ENCODE assay signal across 8 mouse cellular contexts in genomic region chr7:135537948-135538741, GRCm38 (mm10). TPM values are rescaled to one million over a fixed set of nuclear protein-coding genes. Genes with fewer than 3 reads are reported as not detected.
DNase-seq lines count a peak whose midpoint lies in the region; ATAC-seq and TF ChIP-seq lines count a peak whose summit lies in the region.

No protein-coding gene starts in this region.

- H3K27me3 ChIP-seq in intestine, embryonic 16.5 days (replicated peaks; ENCODE audit: control insufficient read depth, insufficient read depth, low read length), result no peaks in the 10 kb centered on the region; the same call in 1 of the 2 replicates
- peaks cover 21% of the 10 kb centered on the region; the same call in 1 of the 2 replicates for H3K27me3 ChIP-seq in limb, embryonic 14.5 days (ENCODE audit: control insufficient read depth, insufficient read depth, low read length)
- H3K27me3 ChIP-seq in midbrain, embryonic 16.5 days (ENCODE audit: control insufficient read depth, insufficient read depth, low read depth, low read length), result no peaks in the 10 kb centered on the region

- H3K27ac ChIP-seq in gastrocnemius, adult 2 months, result peak overlapping the region; percentile 84
- H3K27ac ChIP-seq in intestine, embryonic 16.5 days (ENCODE audit: low read length), result no peak overlapping the region
- H3K27ac ChIP-seq in limb, embryonic 14.5 days (replicated peaks; ENCODE audit: low read depth, low read length), result no peak overlapping the region
- peak overlapping the region; percentile 86 for H3K27ac ChIP-seq in midbrain, embryonic 16.5 days (ENCODE audit: low read length)

- H3K9me3 ChIP-seq in intestine, embryonic 16.5 days (ENCODE audit: control insufficient read depth, low read length), result no peaks in the 10 kb centered on the region
- no peaks in the 10 kb centered on the region for H3K9me3 ChIP-seq in limb, embryonic 14.5 days (ENCODE audit: control insufficient read depth, low read length)
- no peaks in the 10 kb centered on the region for H3K9me3 ChIP-seq in midbrain, embryonic 16.5 days (replicated peaks; ENCODE audit: control insufficient read depth, low read length, poor library complexity, severe bottlenecking)

- no peak for TF ChIP-seq CTCF in lung, adult 2 months (IDR thresholded peaks at IDR 0.05; ENCODE audit: insufficient read depth, low read length)
- TF ChIP-seq CTCF in gastrocnemius, adult 2 months (IDR thresholded peaks at IDR 0.05), result 0 out of 2 replicates have a peak, but pooled peaks have one; percentile 2

- peak; percentile 36 for ATAC-seq in intestine, embryonic 16.5 days
- ATAC-seq in limb, embryonic 14.5 days (ENCODE audit: low FRiP score, low read depth), result peak; percentile 48
- peak; percentile 76 for ATAC-seq in midbrain, embryonic 16.5 days

- peak overlapping the region; percentile 74 for H3K9ac ChIP-seq in intestine, embryonic 16.5 days (ENCODE audit: low read depth, low read length)
- H3K9ac ChIP-seq in limb, embryonic 14.5 days (ENCODE audit: low read depth, low read length, severe bottlenecking), result peak overlapping the region; percentile 64
- H3K9ac ChIP-seq in midbrain, embryonic 16.5 days (ENCODE audit: low read depth, low read length), result peak overlapping the region; percentile 87

- H3K36me3 ChIP-seq in intestine, embryonic 16.5 days (ENCODE audit: control insufficient read depth, insufficient read depth, low read length), result no peaks in the 10 kb centered on the region
- no peaks in the 10 kb centered on the region for H3K36me3 ChIP-seq in limb, embryonic 14.5 days (ENCODE audit: control insufficient read depth, insufficient read depth, low read length)
- H3K36me3 ChIP-seq in midbrain, embryonic 16.5 days (ENCODE audit: control insufficient read depth, insufficient read depth, low read length), result no peaks in the 10 kb centered on the region

- no peaks in the 10 kb centered on the region; the same call in 1 of the 2 replicates for H3K4me1 ChIP-seq in lung, adult 2 months (ENCODE audit: control insufficient read depth, insufficient read depth, low read length)
- peaks cover 4% of the 10 kb centered on the region; the same call in 1 of the 2 replicates for H3K4me1 ChIP-seq in intestine, embryonic 16.5 days (ENCODE audit: control insufficient read depth, insufficient read depth, low read length)
- H3K4me1 ChIP-seq in limb, embryonic 14.5 days (ENCODE audit: control insufficient read depth, insufficient read depth, low read length), result peaks cover 8% of the 10 kb centered on the region
- peaks cover 13% of the 10 kb centered on the region for H3K4me1 ChIP-seq in midbrain, embryonic 16.5 days (ENCODE audit: control insufficient read depth, insufficient read depth, low read length)

- H3K4me3 ChIP-seq in lung, adult 2 months (replicated peaks; ENCODE audit: extremely low read depth, low read depth, low read length), result peak overlapping the region; percentile 60
- H3K4me3 ChIP-seq in gastrocnemius, adult 2 months, result peak overlapping the region; percentile 81
- peak overlapping the region; percentile 70 for H3K4me3 ChIP-seq in intestine, embryonic 16.5 days (ENCODE audit: low read length)
- peak overlapping the region; percentile 68 for H3K4me3 ChIP-seq in limb, embryonic 14.5 days (replicated peaks; ENCODE audit: low read length)
- H3K4me3 ChIP-seq in midbrain, embryonic 16.5 days (ENCODE audit: low read depth, low read length), result peak overlapping the region; percentile 78

- H3K4me2 ChIP-seq in intestine, embryonic 16.5 days (ENCODE audit: low read depth, low read length), result peak overlapping the region; percentile 98
- peak overlapping the region; percentile 99 for H3K4me2 ChIP-seq in limb, embryonic 14.5 days (replicated peaks; ENCODE audit: low read depth, low read length, severe bottlenecking)
- H3K4me2 ChIP-seq in midbrain, embryonic 16.5 days (ENCODE audit: low read length), result peak overlapping the region; percentile 83

- peak; percentile 50 for DNase-seq in lung, adult 2 months
- DNase-seq in lung, postnatal 25 days (ENCODE audit: low spot score), result no peak
- DNase-seq in cerebellum, adult 9-11 months, result peak; percentile 83
- DNase-seq in gastrocnemius, adult 2 months, result peak; percentile 61
- DNase-seq in limb, embryonic 14.5 days (ENCODE audit: low spot score), result peak; percentile 15
- DNase-seq in testis, postnatal 14 days (ENCODE audit: low spot score), result peak; percentile 17

- 2% methylated on average over 71 of the region's 71 CpGs for WGBS in lung, adult 2 months
- WGBS in intestine, embryonic 16.5 days, result 2% methylated on average over 71 of the region's 71 CpGs
- 3% methylated on average over 62 of the region's 71 CpGs for WGBS in limb, embryonic 14.5 days
- 2% methylated on average over 71 of the region's 71 CpGs for WGBS in midbrain, embryonic 16.5 days

- no peak for TF ChIP-seq POLR2A in lung, adult 2 months (IDR thresholded peaks at IDR 0.05; ENCODE audit: borderline replicate concordance, extremely low read depth, low read depth, low read length)
- TF ChIP-seq POLR2A in limb, embryonic 14.5 days (IDR thresholded peaks at IDR 0.05; ENCODE audit: borderline replicate concordance, extremely low read depth, insufficient read depth, insufficient read length), result no peak

- intact Hi-C loops in gastrocnemius, adult 2 months (cut with DNase I), result loop anchor here (2.0 to 10.0 kb wide), 4 partner anchors 79 to 197 kb away; no protein-coding TSS in a partner anchor

RNA-seq across cellular contexts. Expression of gene Ptpre, which starts 0.9 kb away (rescaled TPM):
- polyA plus RNA-seq in lung, adult 2 months (2012; rRNA removed), result 17.1 and 21.4 TPM in 2 replicates
- total RNA-seq in gastrocnemius, adult 2 months (2021), result 1 to 10 TPM; 1.2 to 1.6 TPM
- 2.4 and 2.9 TPM in 2 replicates for polyA plus RNA-seq in intestine, embryonic 16.5 days (2015; fragmentation: Nextera tagmentation; extraction: Ambion mirVana)
- 3.0 and 3.2 TPM in 2 replicates for polyA plus RNA-seq in limb, embryonic 14.5 days (2012; rRNA removed)
- 3.6 and 4.1 TPM in 2 replicates for polyA plus RNA-seq in limb, embryonic 14.5 days (2014; fragmentation: Nextera tagmentation; extraction: Ambion mirVana)
- 7.1 and 7.6 TPM in 2 replicates for polyA plus RNA-seq in midbrain, embryonic 16.5 days (2015; fragmentation: Nextera tagmentation; extraction: Ambion mirVana)

RNA-seq across cellular contexts. Expression of gene Clrn3, which starts 9.7 kb away (rescaled TPM):
- polyA plus RNA-seq in lung, adult 2 months (2012; rRNA removed), result 0.12 TPM in 1 of 2 replicates, not detected in the other
- total RNA-seq in gastrocnemius, adult 2 months (2021), result not detected
- 40.3 and 45.1 TPM in 2 replicates for polyA plus RNA-seq in intestine, embryonic 16.5 days (2015; fragmentation: Nextera tagmentation; extraction: Ambion mirVana)
- polyA plus RNA-seq in limb, embryonic 14.5 days (2012; rRNA removed), result 0.03 TPM in 1 of 2 replicates, not detected in the other
- not detected in 2 replicates for polyA plus RNA-seq in limb, embryonic 14.5 days (2014; fragmentation: Nextera tagmentation; extraction: Ambion mirVana)
- not detected in 2 replicates for polyA plus RNA-seq in midbrain, embryonic 16.5 days (2015; fragmentation: Nextera tagmentation; extraction: Ambion mirVana)

Comparison
In these comparisons a context has a peak if more than half of its experiments do, and no peak if none do; other contexts are left out.
1. H3K27ac ChIP-seq: peak in gastrocnemius, adult 2 months (single experiment) and midbrain, embryonic 16.5 days (single experiment); none in intestine, embryonic 16.5 days (single experiment) and limb, embryonic 14.5 days (single experiment).
2. RNA of gene Clrn3, which starts 9.7 kb away (polyA plus RNA-seq): 40.3 to 45.1 TPM in intestine, embryonic 16.5 days; 0.03 TPM in limb, embryonic 14.5 days, 0.12 TPM in lung, adult 2 months and not detected in midbrain, embryonic 16.5 days; every median in the first group is over 10 times any median in the second.
3. Peak in every context shown above with its lines, with median percentiles within 50 percentile points of each other: H3K4me3 ChIP-seq, ATAC-seq, H3K4me2 ChIP-seq and H3K9ac ChIP-seq.